Mouse (Mus musculus): ENCODE results near the gene Sbk1. TPM values are rescaled to one million over a fixed set of nuclear protein-coding genes. Genes with fewer than 3 reads are reported as not detected.

Sbk1 gene
- total RNA-seq, 2 experiments from 2014 or later, result 90.8 to 93.6 TPM

DNA sequence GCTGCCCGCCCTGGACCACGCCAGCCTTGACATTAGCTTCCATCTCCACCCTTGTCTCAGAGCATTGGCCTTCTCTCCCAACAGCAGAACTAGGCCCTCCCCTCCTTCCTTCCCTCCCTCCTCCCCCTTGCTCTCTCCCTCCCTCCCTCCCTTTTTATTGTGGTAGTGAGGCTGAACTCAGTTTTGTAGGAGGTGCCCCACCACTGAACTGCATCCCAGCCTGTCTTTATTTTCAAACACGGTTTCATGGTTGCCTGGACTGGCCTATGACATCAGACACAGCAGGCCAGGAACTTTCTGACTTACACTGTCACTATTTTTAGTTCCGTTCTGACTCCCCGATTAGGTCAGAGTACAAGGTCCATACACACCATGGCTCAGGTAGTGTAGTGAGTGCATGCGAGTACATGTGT is 67.8 kb downstream of the Sbk1 start:
- DNase-seq, result no peak

DNA sequence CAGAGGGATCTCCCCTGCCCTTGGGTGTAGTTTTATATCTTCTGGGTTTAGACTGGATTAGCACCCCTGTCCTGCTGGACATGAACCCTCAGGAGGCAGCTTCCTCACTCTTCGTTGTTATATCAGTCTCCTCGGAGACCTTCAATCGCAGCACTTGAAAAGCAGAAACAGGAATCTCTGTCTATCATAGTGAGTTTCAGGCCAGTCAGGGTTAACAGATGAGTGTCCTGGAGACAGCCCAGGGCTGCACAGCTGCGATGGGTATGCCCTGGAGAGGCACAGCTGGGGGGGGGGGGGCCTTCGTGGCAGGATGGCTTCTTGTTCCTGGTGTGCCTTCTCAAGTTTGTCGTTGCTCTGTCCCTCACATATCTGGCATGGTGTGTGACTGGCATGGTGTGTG is 68.5 kb downstream of the Sbk1 start:
- DNase-seq, result no peak

Other genes with a start within 250 kb of the Sbk1 start
- gene Gsg1l, start 190.2 kb upstream of the Sbk1 start, total RNA-seq (2021), result 10 to 100 TPM; 12.6 to 12.7 TPM
- gene Xpo6, start 72.1 kb upstream of the Sbk1 start, total RNA-seq (2021), result 10 to 100 TPM; 89.5 to 94.1 TPM
- gene Lat, start 97.0 kb downstream of the Sbk1 start, total RNA-seq (2021), result 1 to 10 TPM; 1.5 to 1.6 TPM
- gene Spns1, start 104.8 kb downstream of the Sbk1 start, total RNA-seq (2021), result 10 to 100 TPM; 80.8 to 94.4 TPM
- 1 to 10 TPM; 6.3 to 6.6 TPM for gene Nfatc2ip, start 124.1 kb downstream of the Sbk1 start, total RNA-seq (2021)
- not detected for gene Cd19, start 142.3 kb downstream of the Sbk1 start, total RNA-seq (2021)
- 10 to 100 TPM; 13.4 to 17.5 TPM for gene Rabep2, start 156.1 kb downstream of the Sbk1 start, total RNA-seq (2021)
- gene Atp2a1, start 190.5 kb downstream of the Sbk1 start, total RNA-seq (2021), result under 1 TPM; 0.55 to 0.63 TPM
- 10 to 100 TPM; 72.5 to 73.2 TPM for gene Sh2b1, start 202.8 kb downstream of the Sbk1 start, total RNA-seq (2021)
- gene Tufm, start 214.7 kb downstream of the Sbk1 start, total RNA-seq (2021), result 10 to 100 TPM; 88.9 to 94.0 TPM
- 100 to 1,000 TPM; 113 to 134 TPM for gene Atxn2l, start 230.8 kb downstream of the Sbk1 start, total RNA-seq (2021)